Mouse (Mus musculus) liver, postnatal 0 days (tissue): ENCODE data around the gene Disp2. TPM values are rescaled to one million over a fixed set of nuclear protein-coding genes. Genes with fewer than 3 reads are reported as not detected.
A peak's percentile ranks its signal among the peaks of the same experiment; 100 is the strongest.

Source experiments
- ATAC-seq: fragments of 200-750 bp; cut with Nextera tagmentation; 2 replicates; pipeline ENCODE4 v1.8.0; 2017; ENCODE audit warnings: mild to moderate bottlenecking, moderate library complexity
- DNase-seq: peaks from one replicate; pipeline ENCODE4 v3.0.0-alpha.2; 2016
- H3K27ac ChIP-seq: fragments of 300-500 bp; sonication (generic); 2 replicates; pipeline ENCODE4 v1.5.1; 2014; ENCODE audit warnings: antibody characterized with exemption, moderate library complexity, mild to moderate bottlenecking, low read depth
- H3K27me3 ChIP-seq: fragments of 300-500 bp; sonication (generic); 2 replicates; pipeline ENCODE4 v1.6.1; 2014; ENCODE audit warnings: low read length, control low read depth, mixed read lengths; ENCODE audit not compliant: insufficient read depth
- H3K36me3 ChIP-seq: fragments of 300-500 bp; sonication (generic); replicated peaks from 2 replicates; pipeline ENCODE4 v1.6.1; 2014; ENCODE audit warnings: mild to moderate bottlenecking, control low read depth, low read length, moderate library complexity, mixed read lengths; ENCODE audit not compliant: insufficient read depth
- H3K4me1 ChIP-seq: fragments of 300-500 bp; sonication (generic); 2 replicates; pipeline ENCODE4 v1.6.1; 2014; ENCODE audit warnings: antibody characterized with exemption, mild to moderate bottlenecking, control low read depth; ENCODE audit not compliant: insufficient read depth
- H3K4me2 ChIP-seq: fragments of 300-500 bp; sonication (generic); 2 replicates; pipeline ENCODE4 v1.6.1; 2014; ENCODE audit warnings: low read depth, mild to moderate bottlenecking, low read length, moderate library complexity, mixed read lengths
- H3K4me3 ChIP-seq: fragments of 300-500 bp; sonication (generic); 2 replicates; pipeline ENCODE4 v1.5.1; 2014; ENCODE audit warnings: low read depth, low read length
- H3K9ac ChIP-seq: fragments of 300-500 bp; sonication (generic); replicated peaks from 2 replicates; pipeline ENCODE4 v1.6.1; 2014; ENCODE audit warnings: mild to moderate bottlenecking, moderate library complexity
- H3K9me3 ChIP-seq: fragments of 300-500 bp; sonication (generic); 2 replicates; pipeline ENCODE4 v1.6.1; 2016; ENCODE audit warnings: mild to moderate bottlenecking, control low read depth, low read length, mixed read lengths
- CTCF ChIP-seq: sonication (generic); IDR thresholded peaks from 2 replicates; pipeline ENCODE4 v1.5.1; 2016; ENCODE audit warnings: antibody characterized with exemption, low read depth
- EP300 ChIP-seq: IDR thresholded peaks from 2 replicates; pipeline ENCODE4 v1.6.1; 2016; ENCODE audit warnings: antibody characterized with exemption, low read depth, mild to moderate bottlenecking
- WGBS: fragments of 180-500 bp; shearing (Covaris S2); extraction: QIAGEN DNeasy Blood & Tissue Kit; methylation state at CpG from one replicate; pipeline ENCODE4 v1.1.7; 2014; ENCODE audit not compliant: insufficient replicate concordance; 5-methylcytosine and 5-hydroxymethylcytosine counted together
- polyA plus RNA-seq: library from polyadenylated mRNA; unstranded; fragments of >200 nt; fragmentation: Nextera tagmentation; extraction: Ambion mirVana; gene quantifications from 2 replicates; pipeline ENCODE4 v1.2.1, GENCODE M21; 2015

Gene Disp2
- polyA plus RNA-seq, 1 experiment from 2014 or later: 0.06 TPM

DNA sequence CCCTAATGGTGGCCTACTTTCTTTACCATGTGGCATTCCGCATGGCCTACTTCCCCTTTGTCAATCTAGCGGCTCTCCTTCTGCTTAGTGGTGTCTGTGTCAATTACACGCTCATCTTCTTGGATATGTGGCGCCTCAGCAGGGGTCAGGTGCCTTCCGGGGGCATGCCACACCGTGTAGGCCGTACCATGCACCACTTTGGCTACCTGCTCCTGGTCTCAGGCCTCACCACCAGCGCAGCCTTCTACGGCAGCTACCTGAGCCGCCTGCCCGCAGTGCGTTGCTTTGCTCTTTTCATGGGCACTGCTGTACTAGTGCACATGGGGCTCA is 10.7 kb downstream of the Disp2 start:
- Histone ChIP-seq H3K27me3 (peaks cover 5% of the 10 kb centered on the region; the same call in 1 of the 2 replicates), H3K4me3 (0 out of 2 replicates have a peak overlapping the region, but pooled peaks have one; percentile 5), H3K9me3 (no peaks in the 10 kb centered on the region), H3K4me1 (peaks cover 6% of the 10 kb centered on the region), H3K9ac (no peak overlapping the region), H3K4me2 (peak overlapping the region; percentile 15), H3K36me3 (no peaks in the 10 kb centered on the region), H3K27ac (no peak overlapping the region)
- 61% methylated on average over 12 of the region's 12 CpGs for WGBS
- no peak for ATAC-seq
- no peak for TF ChIP-seq CTCF
- no peak for TF ChIP-seq EP300
- no peak for DNase-seq

GRCm38 (mm10) chr2:118790551-118791525 is 11.3 kb downstream of the Disp2 start:
- Histone ChIP-seq H3K36me3 (no peaks in the 10 kb centered on the region), H3K4me1 (peaks cover 6% of the 10 kb centered on the region), H3K9me3 (no peaks in the 10 kb centered on the region), H3K4me3 (0 out of 2 replicates have a peak overlapping the region, but pooled peaks have one; percentile 5), H3K4me2 (peak overlapping the region; percentile 15), H3K9ac (no peak overlapping the region), H3K27ac (no peak overlapping the region), H3K27me3 (peaks cover 5% of the 10 kb centered on the region; the same call in 1 of the 2 replicates)
- ATAC-seq (peak; percentile 75), DNase-seq (peak; percentile 78)
- 29% methylated on average over 44 of the region's 44 CpGs for WGBS
- no peak for TF ChIP-seq EP300
- peak; percentile 85 for TF ChIP-seq CTCF

DNA sequence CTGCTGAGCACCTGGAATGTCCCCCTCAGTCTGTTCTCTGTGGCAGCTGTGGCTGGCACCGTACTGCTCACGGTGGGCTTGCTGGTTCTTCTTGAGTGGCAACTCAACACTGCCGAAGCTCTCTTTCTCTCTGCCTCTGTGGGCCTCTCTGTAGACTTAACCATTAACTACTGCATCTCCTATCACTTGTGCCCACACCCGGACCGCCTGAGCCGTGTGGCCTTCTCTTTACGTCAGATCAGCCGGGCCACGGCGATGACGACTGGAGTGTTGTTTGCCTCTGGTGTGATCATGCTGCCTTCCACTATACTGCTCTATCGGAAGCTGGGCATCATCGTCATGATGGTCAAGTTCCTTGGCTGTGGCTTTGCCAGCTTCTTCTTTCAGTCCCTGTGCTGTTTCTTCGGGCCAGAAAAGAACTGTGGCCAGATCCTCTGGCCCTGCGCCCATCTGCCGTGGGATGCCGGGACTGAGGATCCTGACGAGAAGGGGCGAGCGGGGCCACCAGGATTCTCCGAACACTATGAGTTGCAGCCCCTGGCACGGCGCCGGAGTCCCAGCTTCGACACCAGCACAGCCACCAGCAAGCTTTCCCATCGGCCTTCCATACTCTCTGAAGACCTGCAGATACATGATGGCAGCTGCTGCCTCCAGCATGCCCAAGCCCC is 12.2 kb downstream of the Disp2 start:
- ATAC-seq (no peak), DNase-seq (no peak)
- H3K4me1 ChIP-seq: peaks cover 6% of the 10 kb centered on the region
- 82% methylated on average over 26 of the region's 26 CpGs for WGBS
- no peak overlapping the region for H3K4me3 ChIP-seq
- H3K9ac ChIP-seq: no peak overlapping the region
- TF ChIP-seq EP300 (no peak), CTCF (no peak)
- H3K27ac ChIP-seq: no peak overlapping the region
- H3K27me3 ChIP-seq: peaks cover 4% of the 10 kb centered on the region; the same call in 1 of the 2 replicates
- H3K9me3 ChIP-seq: no peaks in the 10 kb centered on the region
- no peak overlapping the region for H3K4me2 ChIP-seq
- no peaks in the 10 kb centered on the region for H3K36me3 ChIP-seq

GRCm38 (mm10) chr2:118792259-118792613 is 12.7 kb downstream of the Disp2 start:
- H3K4me3 ChIP-seq: no peak overlapping the region
- TF ChIP-seq CTCF (no peak), EP300 (no peak)
- H3K4me1 ChIP-seq: peaks cover 6% of the 10 kb centered on the region
- H3K9me3 ChIP-seq: no peaks in the 10 kb centered on the region
- H3K27me3 ChIP-seq: peaks cover 5% of the 10 kb centered on the region; the same call in 1 of the 2 replicates
- H3K4me2 ChIP-seq: no peak overlapping the region
- H3K27ac ChIP-seq: no peak overlapping the region
- H3K9ac ChIP-seq: no peak overlapping the region
- 76% methylated on average over 4 of the region's 4 CpGs for WGBS
- no peak for ATAC-seq
- no peaks in the 10 kb centered on the region for H3K36me3 ChIP-seq
- DNase-seq: no peak

- Histone ChIP-seq H3K9me3 (no peaks in the 10 kb centered on the region), H3K4me2 (no peak overlapping the region), H3K4me3 (no peak overlapping the region), H3K9ac (no peak overlapping the region), H3K27me3 (peaks cover 5% of the 10 kb centered on the region; the same call in 1 of the 2 replicates), H3K4me1 (peaks cover 6% of the 10 kb centered on the region), H3K27ac (no peak overlapping the region), H3K36me3 (no peaks in the 10 kb centered on the region)
- ATAC-seq (no peak), DNase-seq (no peak)
- TF ChIP-seq EP300: no peak
- TF ChIP-seq CTCF: no peak
- 39% methylated on average over 4 of the region's 4 CpGs for WGBS
Observed at GRCm38 (mm10) chr2:118793636-118794035, 14.1 kb downstream of the Disp2 start.

DNA sequence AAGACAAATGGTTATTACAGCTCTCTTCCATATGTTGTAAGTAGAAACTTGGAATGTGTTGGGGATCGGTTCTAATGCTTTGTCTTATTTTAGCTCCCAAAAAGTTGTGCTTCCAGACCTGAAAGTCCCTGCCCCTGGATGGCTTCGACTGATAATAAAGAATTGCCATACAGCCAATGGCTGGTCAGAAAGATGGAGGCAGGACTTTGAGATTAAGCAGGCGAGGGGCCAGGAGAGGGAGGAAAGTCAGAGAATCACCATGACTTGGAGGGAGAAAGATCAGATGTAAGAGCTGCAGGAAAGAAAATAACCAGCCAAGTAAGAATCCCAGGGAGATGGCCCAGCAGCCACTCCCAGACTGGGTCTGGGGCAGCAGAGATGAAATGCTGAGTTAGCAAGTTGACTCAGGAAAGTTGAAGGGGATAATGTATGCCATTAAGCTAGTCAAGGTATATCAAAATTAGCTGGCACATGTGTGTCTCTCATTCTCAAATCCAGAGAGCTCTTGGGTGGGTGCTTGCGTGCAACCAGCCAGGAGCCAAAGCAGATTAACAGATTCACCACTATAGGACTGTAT is 23.1 kb downstream of the Disp2 start:
- H3K9me3 ChIP-seq: no peaks in the 10 kb centered on the region
- H3K36me3 ChIP-seq: no peaks in the 10 kb centered on the region
- WGBS: 57% methylated on average over 4 of the region's 4 CpGs
- H3K4me2 ChIP-seq: peak overlapping the region; percentile 57
- peak overlapping the region; percentile 44; the same call in 1 of the 2 replicates for H3K9ac ChIP-seq
- H3K4me1 ChIP-seq: peaks cover 31% of the 10 kb centered on the region
- no peak for TF ChIP-seq CTCF
- peak; percentile 65 for TF ChIP-seq EP300
- no peaks in the 10 kb centered on the region for H3K27me3 ChIP-seq
- peak overlapping the region; percentile 59 for H3K27ac ChIP-seq
- peak overlapping the region; percentile 27; the same call in 1 of the 2 replicates for H3K4me3 ChIP-seq
- DNase-seq: no peak
- peak; percentile 67 for ATAC-seq
